Mouse (Mus musculus): ENCODE results near the gene Babam2. TPM values are rescaled to one million over a fixed set of nuclear protein-coding genes. Genes with fewer than 3 reads are reported as not detected.

Babam2 gene
- polyA plus RNA-seq, 1 experiment from 2014 or later: 54.7 TPM

DNA sequence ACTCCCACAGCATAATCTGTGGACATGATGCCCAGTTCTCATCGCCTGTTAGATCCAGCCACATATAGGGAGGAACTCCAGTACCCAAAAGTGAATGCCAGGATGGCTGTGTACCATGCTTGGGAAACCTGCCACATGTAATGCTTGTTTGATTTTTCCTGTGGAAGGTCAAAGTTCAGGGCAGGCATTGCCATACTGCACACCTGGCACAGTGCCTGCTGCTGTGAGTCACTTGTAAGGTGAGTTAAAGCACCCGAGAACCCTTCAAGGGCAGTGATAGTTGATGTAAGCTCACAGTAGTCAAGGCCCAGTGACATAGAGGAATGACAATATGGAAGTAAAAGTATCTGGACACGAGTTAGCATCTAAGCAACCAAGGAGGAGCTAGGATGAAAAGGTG is 126.2 kb downstream of the Babam2 start:
- H3K4me1 ChIP-seq (ENCODE audit: control insufficient read depth, insufficient read depth, low read length): no peaks in the 10 kb centered on the region
- no peak for ATAC-seq
- WGBS: 81% methylated on average over 3 of the region's 3 CpGs
- H3K36me3 ChIP-seq (ENCODE audit: control insufficient read depth, insufficient read depth, low read length): no peaks in the 10 kb centered on the region
- no peak overlapping the region for H3K9ac ChIP-seq (ENCODE audit: low read depth, low read length)
- H3K4me2 ChIP-seq (ENCODE audit: low read length): no peak overlapping the region
- H3K27ac ChIP-seq (ENCODE audit: low read length): no peak overlapping the region
- no peak overlapping the region for H3K4me3 ChIP-seq (ENCODE audit: low read depth, low read length)
- no peaks in the 10 kb centered on the region for H3K27me3 ChIP-seq (ENCODE audit: control insufficient read depth, insufficient read depth, low read depth, low read length)
- H3K9me3 ChIP-seq (replicated peaks; ENCODE audit: control insufficient read depth, low read length, poor library complexity, severe bottlenecking): no peaks in the 10 kb centered on the region

DNA sequence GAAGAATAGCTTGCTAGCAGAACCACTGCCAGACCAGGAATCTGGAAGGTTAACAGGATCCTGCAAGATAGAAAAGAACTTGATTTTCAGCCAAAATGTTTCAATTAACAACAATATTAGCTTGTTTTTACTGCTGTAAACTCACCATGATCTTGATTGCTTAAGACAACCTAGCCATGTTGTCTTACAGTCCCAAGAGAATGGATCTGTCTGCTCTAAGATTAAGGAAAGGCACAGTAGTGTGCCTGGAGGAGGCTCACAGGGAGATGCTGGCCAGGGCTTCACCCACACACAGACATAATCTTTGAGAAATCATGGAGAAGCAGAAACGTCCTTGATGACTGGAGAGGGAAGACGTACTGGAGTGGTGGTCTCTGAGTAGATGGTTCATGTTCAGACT is 126.6 kb downstream of the Babam2 start:
- WGBS: 85% methylated on average over 2 of the region's 2 CpGs
- no peak overlapping the region for H3K4me3 ChIP-seq (ENCODE audit: low read depth, low read length)

DNA sequence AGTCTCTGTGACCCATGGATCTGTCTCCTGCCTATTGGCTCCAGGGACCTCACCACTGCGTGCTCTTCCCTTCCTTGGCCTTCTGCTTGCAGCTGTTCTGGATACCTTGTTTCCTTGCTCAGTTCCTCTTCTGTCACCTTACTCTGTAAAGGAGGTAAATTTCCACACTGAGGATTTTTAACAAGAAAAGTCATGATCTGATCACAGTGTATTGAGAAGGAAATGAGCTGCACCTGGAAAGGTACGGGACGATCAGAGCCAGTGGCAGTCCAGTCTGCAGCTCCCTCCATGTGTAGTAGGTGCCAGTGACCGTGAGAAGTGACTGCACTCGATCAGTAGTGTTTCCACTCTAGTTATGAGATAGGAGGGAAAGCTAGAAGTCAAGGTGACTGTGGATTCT is 129.8 kb downstream of the Babam2 start:
- H3K9ac ChIP-seq (ENCODE audit: low read depth, low read length): no peak overlapping the region
- no peak overlapping the region for H3K27ac ChIP-seq (ENCODE audit: low read length)
- H3K9me3 ChIP-seq (replicated peaks; ENCODE audit: control insufficient read depth, low read length, poor library complexity, severe bottlenecking): no peaks in the 10 kb centered on the region
- 91% methylated on average over 5 of the region's 5 CpGs for WGBS
- H3K4me2 ChIP-seq (ENCODE audit: low read length): no peak overlapping the region
- H3K4me1 ChIP-seq (ENCODE audit: control insufficient read depth, insufficient read depth, low read length): no peaks in the 10 kb centered on the region
- no peak for ATAC-seq
- no peaks in the 10 kb centered on the region for H3K36me3 ChIP-seq (ENCODE audit: control insufficient read depth, insufficient read depth, low read length)
- H3K4me3 ChIP-seq (ENCODE audit: low read depth, low read length): no peak overlapping the region
- no peaks in the 10 kb centered on the region for H3K27me3 ChIP-seq (ENCODE audit: control insufficient read depth, insufficient read depth, low read depth, low read length)

More for the DNA sequence above, 126.6 kb downstream of the Babam2 start:
- no peak for ATAC-seq
- Histone ChIP-seq H3K36me3 (ENCODE audit: control insufficient read depth, insufficient read depth, low read length) (no peaks in the 10 kb centered on the region), H3K4me1 (ENCODE audit: control insufficient read depth, insufficient read depth, low read length) (no peaks in the 10 kb centered on the region), H3K4me2 (ENCODE audit: low read length) (no peak overlapping the region), H3K9me3 (replicated peaks; ENCODE audit: control insufficient read depth, low read length, poor library complexity, severe bottlenecking) (no peaks in the 10 kb centered on the region), H3K9ac (ENCODE audit: low read depth, low read length) (no peak overlapping the region), H3K27ac (ENCODE audit: low read length) (no peak overlapping the region), H3K27me3 (ENCODE audit: control insufficient read depth, insufficient read depth, low read depth, low read length) (no peaks in the 10 kb centered on the region)

DNA sequence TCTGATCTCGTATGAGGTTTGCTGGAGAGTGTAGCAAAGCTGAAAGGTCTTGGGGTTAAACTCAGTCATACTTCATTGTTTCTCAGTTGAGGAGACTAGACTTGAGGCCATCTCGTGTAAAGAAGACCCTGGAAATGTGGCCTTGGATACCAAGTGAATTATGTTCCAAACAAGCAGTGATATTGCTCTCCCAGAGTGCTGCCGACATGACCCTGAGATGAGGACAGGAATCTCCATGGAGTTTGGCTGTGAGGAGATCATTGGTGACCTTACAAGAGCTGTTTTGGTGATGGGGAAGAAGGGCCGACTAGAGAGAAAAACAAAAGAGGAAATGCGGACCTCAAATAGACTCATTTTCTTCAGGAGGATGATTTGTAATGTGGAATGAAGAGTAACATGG is 130.4 kb downstream of the Babam2 start:
- H3K4me1 ChIP-seq (ENCODE audit: control insufficient read depth, insufficient read depth, low read length): no peaks in the 10 kb centered on the region
- 95% methylated on average over 5 of the region's 5 CpGs for WGBS
- no peak for ATAC-seq
- H3K27ac ChIP-seq (ENCODE audit: low read length): no peak overlapping the region
- H3K9me3 ChIP-seq (replicated peaks; ENCODE audit: control insufficient read depth, low read length, poor library complexity, severe bottlenecking): no peaks in the 10 kb centered on the region
- H3K9ac ChIP-seq (ENCODE audit: low read depth, low read length): no peak overlapping the region
- no peak overlapping the region for H3K4me2 ChIP-seq (ENCODE audit: low read length)
- no peaks in the 10 kb centered on the region for H3K27me3 ChIP-seq (ENCODE audit: control insufficient read depth, insufficient read depth, low read depth, low read length)
- no peak overlapping the region for H3K4me3 ChIP-seq (ENCODE audit: low read depth, low read length)
- H3K36me3 ChIP-seq (ENCODE audit: control insufficient read depth, insufficient read depth, low read length): no peaks in the 10 kb centered on the region

DNA sequence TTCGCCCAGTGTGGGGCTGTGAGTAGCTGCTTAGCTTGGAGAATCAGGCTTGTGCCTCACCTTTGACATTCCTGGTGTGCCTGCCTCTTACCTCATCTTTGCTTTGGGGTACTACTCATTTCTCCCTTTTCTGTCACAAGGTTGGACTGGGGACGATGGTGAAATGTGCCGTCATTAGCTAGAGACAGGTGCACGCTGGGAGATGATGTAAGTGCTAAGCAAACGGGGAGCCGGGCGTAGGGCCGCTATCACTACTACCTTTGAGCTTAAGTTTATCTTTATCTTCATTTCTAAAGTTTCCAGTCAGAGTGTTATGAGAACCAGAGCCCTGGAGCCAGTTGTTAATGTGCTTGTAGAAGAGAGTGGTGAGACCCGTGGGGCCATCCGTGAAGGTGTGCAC is 131.3 kb downstream of the Babam2 start:
- Histone ChIP-seq H3K4me2 (ENCODE audit: low read length) (no peak overlapping the region), H3K4me1 (ENCODE audit: control insufficient read depth, insufficient read depth, low read length) (no peaks in the 10 kb centered on the region), H3K4me3 (ENCODE audit: low read depth, low read length) (no peak overlapping the region), H3K9me3 (replicated peaks; ENCODE audit: control insufficient read depth, low read length, poor library complexity, severe bottlenecking) (no peaks in the 10 kb centered on the region), H3K9ac (ENCODE audit: low read depth, low read length) (no peak overlapping the region), H3K27ac (ENCODE audit: low read length) (no peak overlapping the region), H3K27me3 (ENCODE audit: control insufficient read depth, insufficient read depth, low read depth, low read length) (no peaks in the 10 kb centered on the region), H3K36me3 (ENCODE audit: control insufficient read depth, insufficient read depth, low read length) (no peaks in the 10 kb centered on the region)
- WGBS: 98% methylated on average over 10 of the region's 10 CpGs
- no peak for ATAC-seq

DNA sequence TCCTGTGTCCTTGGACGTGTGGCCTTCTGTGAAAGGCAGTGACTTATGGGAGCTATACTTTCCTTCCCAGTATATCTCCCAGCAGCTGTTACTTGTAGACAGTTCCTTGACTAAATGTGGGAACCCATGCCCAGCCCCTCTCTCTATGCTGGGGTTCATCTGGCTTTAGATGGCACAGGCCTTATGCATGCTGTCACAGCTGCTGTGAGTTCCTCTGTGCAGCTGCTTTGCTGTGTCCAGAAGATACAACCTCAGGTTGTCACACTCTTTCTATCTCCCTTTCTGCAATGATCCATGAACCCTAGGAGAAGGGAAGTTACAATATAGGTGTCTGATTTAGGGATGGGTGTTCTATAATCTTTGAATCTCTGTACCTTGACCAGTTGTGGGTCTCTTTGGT is 132.1 kb downstream of the Babam2 start:
- no peaks in the 10 kb centered on the region for H3K27me3 ChIP-seq (ENCODE audit: control insufficient read depth, insufficient read depth, low read depth, low read length)
- no peaks in the 10 kb centered on the region for H3K36me3 ChIP-seq (ENCODE audit: control insufficient read depth, insufficient read depth, low read length)
- no peak overlapping the region for H3K9ac ChIP-seq (ENCODE audit: low read depth, low read length)
- no peak overlapping the region for H3K27ac ChIP-seq (ENCODE audit: low read length)
- H3K4me2 ChIP-seq (ENCODE audit: low read length): no peak overlapping the region
- H3K4me3 ChIP-seq (ENCODE audit: low read depth, low read length): no peak overlapping the region
- H3K4me1 ChIP-seq (ENCODE audit: control insufficient read depth, insufficient read depth, low read length): no peaks in the 10 kb centered on the region
- ATAC-seq: no peak
- no peaks in the 10 kb centered on the region; the same call in 1 of the 2 replicates for H3K9me3 ChIP-seq (replicated peaks; ENCODE audit: control insufficient read depth, low read length, poor library complexity, severe bottlenecking)
- 80% methylated on average over 1 of the region's 1 CpGs for WGBS

DNA sequence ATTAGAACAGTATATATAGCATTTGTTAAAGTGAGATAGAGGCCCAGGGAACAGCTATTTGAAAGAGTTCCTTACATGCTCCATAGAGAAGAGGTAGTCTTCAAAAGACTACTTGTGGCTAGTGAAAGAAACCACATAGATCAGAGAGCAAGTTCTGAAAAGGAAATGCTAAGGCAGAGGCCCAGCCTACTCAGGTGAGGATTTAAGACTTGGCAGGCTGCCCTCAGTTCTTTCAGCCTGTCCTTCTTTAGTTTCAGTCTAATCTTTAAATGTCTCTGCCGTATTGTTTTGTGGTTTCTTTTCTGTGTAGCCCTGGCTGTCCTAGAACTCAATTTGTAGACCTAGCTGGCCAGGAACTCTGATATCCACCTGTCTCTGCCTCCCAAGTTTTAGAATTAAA is 134.1 kb downstream of the Babam2 start:
- no peak overlapping the region for H3K27ac ChIP-seq (ENCODE audit: low read length)
- peaks cover 3% of the 10 kb centered on the region for H3K9me3 ChIP-seq (replicated peaks; ENCODE audit: control insufficient read depth, low read length, poor library complexity, severe bottlenecking)
- no peak overlapping the region for H3K4me2 ChIP-seq (ENCODE audit: low read length)
- no peak for ATAC-seq
- no peaks in the 10 kb centered on the region for H3K36me3 ChIP-seq (ENCODE audit: control insufficient read depth, insufficient read depth, low read length)
- no peaks in the 10 kb centered on the region for H3K4me1 ChIP-seq (ENCODE audit: control insufficient read depth, insufficient read depth, low read length)
- no peaks in the 10 kb centered on the region for H3K27me3 ChIP-seq (ENCODE audit: control insufficient read depth, insufficient read depth, low read depth, low read length)
- no peak overlapping the region for H3K9ac ChIP-seq (ENCODE audit: low read depth, low read length)
- WGBS: 78% methylated on average over 1 of the region's 1 CpGs
- H3K4me3 ChIP-seq (ENCODE audit: low read depth, low read length): no peak overlapping the region

DNA sequence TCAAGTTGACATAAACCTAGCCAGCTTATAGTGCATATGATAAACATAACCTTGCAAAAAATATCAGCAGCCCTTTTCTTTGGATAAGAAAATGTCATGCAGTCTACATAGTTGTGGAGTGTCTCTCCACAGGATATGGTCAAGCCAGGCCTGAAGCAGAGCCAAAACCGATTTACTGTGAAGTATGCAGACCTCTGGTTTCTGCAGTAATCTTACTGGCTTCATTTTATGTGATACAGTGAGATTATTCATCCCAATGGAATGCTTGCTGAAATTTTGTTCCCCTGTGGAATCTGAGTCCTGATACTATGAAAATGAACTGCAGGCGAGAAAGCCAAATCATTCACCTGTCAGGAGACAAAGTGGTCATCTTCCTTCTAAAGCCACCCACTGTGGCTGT is 138.2 kb downstream of the Babam2 start:
- Histone ChIP-seq H3K27ac (ENCODE audit: low read length) (no peak overlapping the region), H3K4me2 (ENCODE audit: low read length) (no peak overlapping the region), H3K4me1 (ENCODE audit: control insufficient read depth, insufficient read depth, low read length) (no peaks in the 10 kb centered on the region), H3K27me3 (ENCODE audit: control insufficient read depth, insufficient read depth, low read depth, low read length) (no peaks in the 10 kb centered on the region), H3K9me3 (replicated peaks; ENCODE audit: control insufficient read depth, low read length, poor library complexity, severe bottlenecking) (peaks cover 3% of the 10 kb centered on the region), H3K4me3 (ENCODE audit: low read depth, low read length) (no peak overlapping the region), H3K36me3 (ENCODE audit: control insufficient read depth, insufficient read depth, low read length) (no peaks in the 10 kb centered on the region), H3K9ac (ENCODE audit: low read depth, low read length) (no peak overlapping the region)
- 91% methylated on average over 2 of the region's 2 CpGs for WGBS
- no peak for ATAC-seq

DNA sequence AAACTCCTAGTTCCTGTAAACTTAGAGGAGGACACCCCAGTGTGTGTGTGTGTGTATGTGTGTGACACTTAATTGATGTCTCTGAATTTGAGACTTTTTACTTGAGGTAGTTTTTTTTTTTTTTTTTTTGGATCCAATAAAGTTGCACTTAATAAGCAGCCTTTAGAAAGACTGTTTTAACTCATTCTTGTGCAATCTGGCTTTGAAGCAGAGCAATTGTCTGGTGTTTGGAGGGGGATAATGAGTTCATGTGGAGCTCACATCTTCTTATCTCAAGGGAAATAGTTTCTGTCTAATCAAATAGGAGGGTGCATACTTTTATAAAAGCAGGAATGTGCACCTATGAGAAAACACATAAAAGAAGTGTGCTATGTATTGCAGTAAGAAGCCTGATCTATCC is 142.5 kb downstream of the Babam2 start:
- ATAC-seq: no peak

DNA sequence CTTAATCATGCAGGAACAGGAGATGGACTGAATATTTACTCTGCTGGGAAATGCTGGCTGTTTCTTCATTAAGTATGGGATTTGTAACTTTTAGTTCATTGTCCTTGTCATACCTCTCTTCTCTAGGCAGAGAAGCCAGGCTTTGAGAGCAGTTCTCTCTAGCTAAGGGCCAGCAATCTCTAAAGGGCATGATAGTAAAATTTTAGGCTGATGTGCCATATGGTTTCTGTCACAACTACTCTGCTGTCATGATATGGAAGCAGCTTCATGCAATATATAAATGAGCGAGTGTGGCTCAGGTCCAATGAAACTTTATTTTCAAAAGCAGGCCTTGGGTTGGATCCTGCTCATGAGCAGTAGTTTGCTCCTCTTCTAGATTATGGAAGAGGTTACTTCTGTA is 142.9 kb downstream of the Babam2 start:
- H3K4me3 ChIP-seq (ENCODE audit: low read depth, low read length): no peak overlapping the region
- H3K27me3 ChIP-seq (ENCODE audit: control insufficient read depth, insufficient read depth, low read depth, low read length): no peaks in the 10 kb centered on the region
- no peaks in the 10 kb centered on the region for H3K4me1 ChIP-seq (ENCODE audit: control insufficient read depth, insufficient read depth, low read length)
- no peak for ATAC-seq
- H3K9me3 ChIP-seq (replicated peaks; ENCODE audit: control insufficient read depth, low read length, poor library complexity, severe bottlenecking): no peaks in the 10 kb centered on the region
- WGBS: 97% methylated on average over 1 of the region's 1 CpGs
- no peak overlapping the region for H3K9ac ChIP-seq (ENCODE audit: low read depth, low read length)
- no peak overlapping the region for H3K27ac ChIP-seq (ENCODE audit: low read length)
- no peaks in the 10 kb centered on the region for H3K36me3 ChIP-seq (ENCODE audit: control insufficient read depth, insufficient read depth, low read length)
- no peak overlapping the region for H3K4me2 ChIP-seq (ENCODE audit: low read length)

More for the DNA sequence above, 142.5 kb downstream of the Babam2 start:
- Histone ChIP-seq H3K4me1 (ENCODE audit: control insufficient read depth, insufficient read depth, low read length) (no peaks in the 10 kb centered on the region), H3K4me2 (ENCODE audit: low read length) (no peak overlapping the region), H3K27ac (ENCODE audit: low read length) (no peak overlapping the region), H3K9ac (ENCODE audit: low read depth, low read length) (no peak overlapping the region), H3K9me3 (replicated peaks; ENCODE audit: control insufficient read depth, low read length, poor library complexity, severe bottlenecking) (peaks cover 3% of the 10 kb centered on the region; the same call in 1 of the 2 replicates), H3K36me3 (ENCODE audit: control insufficient read depth, insufficient read depth, low read length) (no peaks in the 10 kb centered on the region), H3K4me3 (ENCODE audit: low read depth, low read length) (no peak overlapping the region), H3K27me3 (ENCODE audit: control insufficient read depth, insufficient read depth, low read depth, low read length) (no peaks in the 10 kb centered on the region)
